8 mouse cellular contexts compared by ENCODE assay signal in genomic region chr7:67910947-67911346, GRCm38 (mm10). TPM values are rescaled to one million over a fixed set of nuclear protein-coding genes. Genes with fewer than 3 reads are reported as not detected.
DNase-seq lines count a peak whose midpoint lies in the region; ATAC-seq and TF ChIP-seq lines count a peak whose summit lies in the region.

No protein-coding gene starts in this region.

- TF ChIP-seq CTCF in kidney, postnatal 0 days (IDR thresholded peaks at IDR 0.05; ENCODE audit: low read depth): no peak

- ATAC-seq in kidney, postnatal 0 days (replicated peaks; ENCODE audit: low FRiP score, low read depth): peak; percentile 73; the same call in 1 of the 2 replicates
- ATAC-seq in forebrain, embryonic 11.5 days (replicated peaks; ENCODE audit: low FRiP score): 0 out of 2 replicates have a peak, but pooled peaks have one; percentile 27
- peak; percentile 76 for ATAC-seq in limb, embryonic 12.5 days (ENCODE audit: insufficient number of reproducible peaks, insufficient read depth, low FRiP score, low TSS enrichment, low read depth)
- no peak for ATAC-seq in neural tube, embryonic 13.5 days (ENCODE audit: low read depth)

- no peak overlapping the region for H3K4me3 ChIP-seq in kidney, postnatal 0 days (replicated peaks; ENCODE audit: low read depth, low read length)
- H3K4me3 ChIP-seq in forebrain, embryonic 11.5 days (ENCODE audit: low read depth, low read length): no peak overlapping the region
- 0 out of 2 replicates have a peak overlapping the region, but pooled peaks have one; percentile 7 for H3K4me3 ChIP-seq in limb, embryonic 12.5 days (replicated peaks)
- 0 out of 2 replicates have a peak overlapping the region, but pooled peaks have one; percentile 11 for H3K4me3 ChIP-seq in neural tube, embryonic 13.5 days

- peak overlapping the region; percentile 27; the same call in 1 of the 2 replicates for H3K4me2 ChIP-seq in kidney, postnatal 0 days (ENCODE audit: low read length)
- H3K4me2 ChIP-seq in forebrain, embryonic 11.5 days (ENCODE audit: low read depth, low read length, severe bottlenecking): peak overlapping the region; percentile 27
- peak overlapping the region; percentile 53 for H3K4me2 ChIP-seq in limb, embryonic 12.5 days
- peak overlapping the region; percentile 42 for H3K4me2 ChIP-seq in neural tube, embryonic 13.5 days

- H3K4me1 ChIP-seq in kidney, postnatal 0 days (replicated peaks; ENCODE audit: insufficient read depth, low read length): no peaks in the 10 kb centered on the region
- H3K4me1 ChIP-seq in forebrain, embryonic 11.5 days (replicated peaks; ENCODE audit: control insufficient read depth, insufficient read depth, low read length): peaks cover 2% of the 10 kb centered on the region; the same call in 1 of the 2 replicates
- peaks cover 35% of the 10 kb centered on the region for H3K4me1 ChIP-seq in limb, embryonic 12.5 days (replicated peaks)
- peaks cover 17% of the 10 kb centered on the region; the same call in 1 of the 2 replicates for H3K4me1 ChIP-seq in neural tube, embryonic 13.5 days (replicated peaks)

- peak; percentile 87 for DNase-seq in kidney, postnatal 0 days (ENCODE audit: low spot score)
- DNase-seq in kidney, adult 11 months: no peak
- DNase-seq in forebrain, embryonic 11.5 days (ENCODE audit: low spot score): no peak
- no peak for DNase-seq in cerebellum, adult 11-12 months
- DNase-seq in cerebellum, postnatal 4 days (ENCODE audit: low spot score in 2 of 2): no peak
- DNase-seq in thymus, postnatal 10 days (ENCODE audit: low spot score in 2 of 2): no peak

- H3K27me3 ChIP-seq in kidney, postnatal 0 days (ENCODE audit: insufficient read depth, low read length): no peaks in the 10 kb centered on the region
- no peaks in the 10 kb centered on the region for H3K27me3 ChIP-seq in forebrain, embryonic 11.5 days (ENCODE audit: control insufficient read depth, insufficient read depth, low read length)
- H3K27me3 ChIP-seq in limb, embryonic 12.5 days: no peaks in the 10 kb centered on the region
- no peaks in the 10 kb centered on the region for H3K27me3 ChIP-seq in neural tube, embryonic 13.5 days

- H3K36me3 ChIP-seq in kidney, postnatal 0 days (ENCODE audit: insufficient read depth, low read length): no peaks in the 10 kb centered on the region
- H3K36me3 ChIP-seq in forebrain, embryonic 11.5 days (ENCODE audit: control insufficient read depth, insufficient read depth, low read length): no peaks in the 10 kb centered on the region
- H3K36me3 ChIP-seq in limb, embryonic 12.5 days: no peaks in the 10 kb centered on the region
- H3K36me3 ChIP-seq in neural tube, embryonic 13.5 days: no peaks in the 10 kb centered on the region

- H3K9me3 ChIP-seq in kidney, postnatal 0 days (replicated peaks; ENCODE audit: low read length): no peaks in the 10 kb centered on the region
- no peaks in the 10 kb centered on the region for H3K9me3 ChIP-seq in forebrain, embryonic 11.5 days (ENCODE audit: control insufficient read depth, low read length)
- no peaks in the 10 kb centered on the region for H3K9me3 ChIP-seq in limb, embryonic 12.5 days
- no peaks in the 10 kb centered on the region for H3K9me3 ChIP-seq in neural tube, embryonic 13.5 days

- H3K9ac ChIP-seq in kidney, postnatal 0 days (ENCODE audit: low read depth, low read length): no peak overlapping the region
- no peak overlapping the region; the same call in 1 of the 2 replicates for H3K9ac ChIP-seq in forebrain, embryonic 11.5 days (ENCODE audit: low read length)
- H3K9ac ChIP-seq in limb, embryonic 12.5 days (replicated peaks): peak overlapping the region; percentile 50
- H3K9ac ChIP-seq in neural tube, embryonic 13.5 days: no peak overlapping the region

- WGBS in kidney, postnatal 0 days: 34% methylated on average over 3 of the region's 3 CpGs
- WGBS in forebrain, embryonic 11.5 days: 15% methylated on average over 3 of the region's 3 CpGs
- 10% methylated on average over 3 of the region's 3 CpGs for WGBS in limb, embryonic 12.5 days
- 10% methylated on average over 3 of the region's 3 CpGs for WGBS in neural tube, embryonic 13.5 days

- H3K27ac ChIP-seq in kidney, postnatal 0 days: peak overlapping the region; percentile 71
- peak overlapping the region; percentile 50; the same call in 1 of the 2 replicates for H3K27ac ChIP-seq in forebrain, embryonic 11.5 days (ENCODE audit: low read depth, low read length)
- peak overlapping the region; percentile 96 for H3K27ac ChIP-seq in limb, embryonic 12.5 days
- H3K27ac ChIP-seq in neural tube, embryonic 13.5 days (replicated peaks): peak overlapping the region; percentile 33; the same call in 1 of the 2 replicates

RNA-seq across cellular contexts. Expression of gene Igf1r, which starts 41.7 kb away (rescaled TPM):
- polyA plus RNA-seq in kidney, postnatal 0 days (2015; fragmentation: Nextera tagmentation; extraction: Ambion mirVana): 18.1 and 18.4 TPM in 2 replicates
- polyA plus RNA-seq in forebrain, embryonic 11.5 days (2014; fragmentation: Nextera tagmentation; extraction: Ambion mirVana): 17.7 and 18.3 TPM in 2 replicates
- 45.2 and 47.2 TPM in 2 replicates for polyA plus RNA-seq in limb, embryonic 12.5 days (2016; fragmentation: Nextera tagmentation; extraction: Ambion mirVana)
- 23.7 and 28.5 TPM in 2 replicates for polyA plus RNA-seq in neural tube, embryonic 13.5 days (2015; fragmentation: Nextera tagmentation; extraction: Ambion mirVana)

Comparison
In these comparisons a context has a peak if more than half of its experiments do, and no peak if none do; other contexts are left out.
1. H3K27ac ChIP-seq: peak in every context shown above with its lines; median percentile 96 in limb, embryonic 12.5 days; 71 in kidney, postnatal 0 days; 50 in forebrain, embryonic 11.5 days; 33 in neural tube, embryonic 13.5 days.
2. H3K4me3 ChIP-seq: peak in limb, embryonic 12.5 days (single experiment) and neural tube, embryonic 13.5 days (single experiment); none in kidney, postnatal 0 days (single experiment) and forebrain, embryonic 11.5 days (single experiment).
3. Peak in every context shown above with its lines, with median percentiles within 50 percentile points of each other: H3K4me2 ChIP-seq.